Mouse (Mus musculus): ENCODE measurements around the gene Map6. TPM values are rescaled to one million over a fixed set of nuclear protein-coding genes. Genes with fewer than 3 reads are reported as not detected.

The Map6 gene
- total and polyA plus RNA-seq, 3 experiments: 3.3 to 4.3 (median 3.5) TPM

DNA sequence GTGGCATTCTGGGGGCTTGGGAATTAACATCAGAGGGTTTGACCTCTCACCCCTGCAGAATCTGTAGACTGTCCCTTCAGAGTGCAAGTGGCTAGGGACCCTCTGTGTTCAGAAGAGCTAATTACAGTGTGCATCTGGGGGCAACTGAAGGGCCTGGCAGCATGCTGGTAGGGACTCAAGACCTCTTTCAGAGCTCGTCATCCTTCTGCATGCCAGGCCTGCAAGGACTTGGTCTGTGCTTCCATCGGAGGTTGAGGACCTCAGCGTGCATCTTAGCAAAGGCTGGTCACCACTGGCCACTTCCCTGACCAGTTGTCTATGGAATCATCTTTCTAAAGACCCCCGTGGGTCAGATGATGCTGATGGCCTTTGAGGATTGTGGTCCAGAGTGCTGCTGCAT, 76.3 kb downstream of the Map6 start:
- Histone ChIP-seq H3K36me3 (ENCODE audit: control insufficient read depth, insufficient read depth, low read length) (peaks cover 4% of the 10 kb centered on the region), H3K4me1 (ENCODE audit: control insufficient read depth, insufficient read depth, low read length) (peaks cover 1% of the 10 kb centered on the region; the same call in 1 of the 2 replicates), H3K9ac (ENCODE audit: low read depth, low read length) (no peak overlapping the region), H3K27ac (no peak overlapping the region), H3K27me3 (ENCODE audit: control insufficient read depth, insufficient read depth, low read length) (no peaks in the 10 kb centered on the region), H3K79me2 (replicated peaks; ENCODE audit: control insufficient read depth, insufficient read depth, low read length) (no peaks in the 10 kb centered on the region), H3K4me3 (no peak overlapping the region)
- DNase-seq: no peak
- intact Hi-C loops (cut with DNase I): no loop called here
- TF ChIP-seq CTCF (IDR thresholded peaks at IDR 0.05): no peak
- peak; percentile 18; the same call in 1 of the 2 replicates for TF ChIP-seq POLR2A (IDR thresholded peaks at IDR 0.05; ENCODE audit: insufficient read depth, low read depth, low read length)
- 74% methylated on average over 4 of the region's 4 CpGs for WGBS

DNA sequence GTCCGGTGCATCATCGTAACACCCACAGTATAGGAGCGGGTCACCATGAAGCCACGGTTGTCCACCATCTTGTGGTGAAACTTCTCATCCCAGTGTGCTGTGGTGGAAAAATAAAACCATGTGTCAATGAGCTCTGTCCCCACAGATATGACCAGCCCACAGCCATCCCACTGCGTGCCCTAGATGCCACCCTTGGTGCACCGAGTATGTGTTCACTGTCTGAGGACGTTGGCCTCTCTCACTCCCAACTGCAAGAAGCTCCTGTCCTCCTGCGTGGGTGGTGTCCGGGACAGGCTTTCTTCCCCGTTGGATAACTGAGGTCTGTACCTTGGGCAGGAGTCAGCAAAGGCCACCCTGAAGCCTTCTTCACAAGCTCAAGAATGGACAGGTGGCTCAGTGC, 80.0 kb downstream of the Map6 start:
- Histone ChIP-seq H3K4me3 (no peak overlapping the region), H3K27me3 (ENCODE audit: control insufficient read depth, insufficient read depth, low read length) (no peaks in the 10 kb centered on the region), H3K27ac (no peak overlapping the region), H3K9ac (ENCODE audit: low read depth, low read length) (no peak overlapping the region), H3K36me3 (ENCODE audit: control insufficient read depth, insufficient read depth, low read length) (peaks cover 10% of the 10 kb centered on the region), H3K79me2 (replicated peaks; ENCODE audit: control insufficient read depth, insufficient read depth, low read length) (peaks cover 5% of the 10 kb centered on the region; the same call in 1 of the 2 replicates), H3K4me1 (ENCODE audit: control insufficient read depth, insufficient read depth, low read length) (peaks cover 15% of the 10 kb centered on the region)
- no peak for DNase-seq
- 89% methylated on average over 10 of the region's 10 CpGs for WGBS
- intact Hi-C loops (cut with DNase I): no loop called here
- TF ChIP-seq EP300 (IDR thresholded peaks at IDR 0.05; ENCODE audit: insufficient read depth, low read depth, low read length): no peak
- TF ChIP-seq CTCF (IDR thresholded peaks at IDR 0.05): no peak
- TF ChIP-seq POLR2A (IDR thresholded peaks at IDR 0.05; ENCODE audit: insufficient read depth, low read depth, low read length): no peak

DNA sequence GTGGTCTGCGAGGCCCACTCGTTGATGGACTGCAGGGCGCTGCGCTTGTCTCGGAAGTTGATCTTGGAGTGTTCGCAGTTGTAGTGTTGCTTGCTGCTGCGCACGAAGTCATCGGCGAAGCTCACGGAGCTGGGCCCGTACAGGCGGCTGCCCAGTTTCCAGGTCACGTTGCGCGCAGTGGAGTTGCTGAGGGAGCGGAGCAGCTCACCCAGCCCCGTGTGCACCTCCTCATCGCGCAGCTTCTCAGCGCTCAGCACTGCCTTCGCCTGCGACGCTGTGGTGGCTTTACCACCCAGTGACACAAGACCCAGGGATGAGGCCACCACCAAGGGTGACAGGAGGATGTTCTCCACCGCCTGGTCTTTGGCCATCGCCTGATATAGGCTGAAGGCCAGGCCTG, 81.6 kb downstream of the Map6 start:
- intact Hi-C loops (cut with DNase I): loop anchor here (2.0 kb wide), 2 partner anchors 14 to 16 kb away; no protein-coding TSS in a partner anchor
- no peaks in the 10 kb centered on the region for H3K27me3 ChIP-seq (ENCODE audit: control insufficient read depth, insufficient read depth, low read length)
- no peak for DNase-seq
- no peak overlapping the region for H3K4me3 ChIP-seq
- WGBS: 81% methylated on average over 26 of the region's 26 CpGs
- H3K4me1 ChIP-seq (ENCODE audit: control insufficient read depth, insufficient read depth, low read length): peaks cover 18% of the 10 kb centered on the region
- H3K79me2 ChIP-seq (replicated peaks; ENCODE audit: control insufficient read depth, insufficient read depth, low read length): peaks cover 5% of the 10 kb centered on the region; the same call in 1 of the 2 replicates
- peaks cover 10% of the 10 kb centered on the region for H3K36me3 ChIP-seq (ENCODE audit: control insufficient read depth, insufficient read depth, low read length)
- no peak overlapping the region; the same call in 1 of the 2 replicates for H3K27ac ChIP-seq
- H3K9ac ChIP-seq (ENCODE audit: low read depth, low read length): no peak overlapping the region
- TF ChIP-seq POLR2A (IDR thresholded peaks at IDR 0.05; ENCODE audit: insufficient read depth, low read depth, low read length): no peak
- TF ChIP-seq EP300 (IDR thresholded peaks at IDR 0.05; ENCODE audit: insufficient read depth, low read depth, low read length): no peak
- TF ChIP-seq CTCF (IDR thresholded peaks at IDR 0.05): no peak

DNA sequence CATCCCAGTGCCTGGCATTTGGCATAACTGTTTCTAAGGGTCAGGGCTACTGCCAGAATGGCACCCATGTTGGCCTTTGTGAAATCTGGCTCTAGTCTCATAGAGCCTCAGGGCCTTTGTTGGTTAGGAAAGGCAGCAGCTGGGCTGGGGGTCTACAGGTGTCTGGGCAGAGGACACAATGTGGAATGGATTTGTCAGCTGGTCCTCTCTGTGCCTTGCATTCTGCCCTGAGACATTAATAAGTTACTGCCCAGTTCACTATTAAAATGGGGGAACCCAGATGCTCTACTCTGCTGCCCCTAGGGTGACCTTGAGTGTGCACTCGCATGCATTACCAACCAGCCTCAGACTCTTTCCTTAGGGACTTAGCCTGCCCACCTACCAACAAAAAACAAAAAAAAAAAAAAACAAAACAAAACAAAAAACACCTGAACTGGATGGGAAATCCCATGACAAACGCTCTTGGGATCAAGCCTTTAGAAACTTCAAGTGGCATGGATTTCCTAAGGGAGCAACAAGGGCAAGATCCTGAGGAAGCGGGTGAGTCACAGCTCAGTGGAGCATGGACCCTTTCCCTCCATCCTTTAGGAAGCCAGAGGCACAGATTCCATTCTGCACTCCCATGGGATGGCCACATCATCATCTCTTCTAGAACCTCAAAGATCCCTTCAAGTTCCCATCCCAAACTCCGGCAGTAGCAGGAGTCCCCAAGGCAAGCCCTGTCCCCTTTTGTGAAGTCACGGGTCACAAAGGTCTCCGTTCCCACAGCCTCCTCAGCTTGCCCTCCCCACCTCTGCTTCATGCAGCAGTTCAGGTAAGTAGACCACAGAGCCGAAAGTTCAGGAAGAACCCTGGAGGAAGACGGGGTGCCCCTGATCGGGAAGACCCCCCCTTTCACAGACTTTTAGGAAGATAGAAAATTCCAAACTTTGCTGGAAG, 82.8 kb downstream of the Map6 start:
- no peaks in the 10 kb centered on the region for H3K27me3 ChIP-seq (ENCODE audit: control insufficient read depth, insufficient read depth, low read length)
- peaks cover 10% of the 10 kb centered on the region for H3K36me3 ChIP-seq (ENCODE audit: control insufficient read depth, insufficient read depth, low read length)
- peak overlapping the region; percentile 96 for H3K9ac ChIP-seq (ENCODE audit: low read depth, low read length)
- H3K4me1 ChIP-seq (ENCODE audit: control insufficient read depth, insufficient read depth, low read length): peaks cover 18% of the 10 kb centered on the region
- peak overlapping the region; percentile 99 for H3K27ac ChIP-seq
- intact Hi-C loops (cut with DNase I): loop anchor here (2.0 to 5.0 kb wide), 3 partner anchors 13 to 1773 kb away; partner anchors contain the start of genes Aamdc and Rsf1
- H3K4me3 ChIP-seq: peak overlapping the region; percentile 89
- DNase-seq: peak in 1 of 2 experiments; percentile 38
- TF ChIP-seq EP300 (IDR thresholded peaks at IDR 0.05; ENCODE audit: insufficient read depth, low read depth, low read length): no peak
- no peak for TF ChIP-seq CTCF (IDR thresholded peaks at IDR 0.05)
- TF ChIP-seq POLR2A (IDR thresholded peaks at IDR 0.05; ENCODE audit: insufficient read depth, low read depth, low read length): no peak
- peaks cover 5% of the 10 kb centered on the region; the same call in 1 of the 2 replicates for H3K79me2 ChIP-seq (replicated peaks; ENCODE audit: control insufficient read depth, insufficient read depth, low read length)
- 23% methylated on average over 9 of the region's 9 CpGs for WGBS

DNA sequence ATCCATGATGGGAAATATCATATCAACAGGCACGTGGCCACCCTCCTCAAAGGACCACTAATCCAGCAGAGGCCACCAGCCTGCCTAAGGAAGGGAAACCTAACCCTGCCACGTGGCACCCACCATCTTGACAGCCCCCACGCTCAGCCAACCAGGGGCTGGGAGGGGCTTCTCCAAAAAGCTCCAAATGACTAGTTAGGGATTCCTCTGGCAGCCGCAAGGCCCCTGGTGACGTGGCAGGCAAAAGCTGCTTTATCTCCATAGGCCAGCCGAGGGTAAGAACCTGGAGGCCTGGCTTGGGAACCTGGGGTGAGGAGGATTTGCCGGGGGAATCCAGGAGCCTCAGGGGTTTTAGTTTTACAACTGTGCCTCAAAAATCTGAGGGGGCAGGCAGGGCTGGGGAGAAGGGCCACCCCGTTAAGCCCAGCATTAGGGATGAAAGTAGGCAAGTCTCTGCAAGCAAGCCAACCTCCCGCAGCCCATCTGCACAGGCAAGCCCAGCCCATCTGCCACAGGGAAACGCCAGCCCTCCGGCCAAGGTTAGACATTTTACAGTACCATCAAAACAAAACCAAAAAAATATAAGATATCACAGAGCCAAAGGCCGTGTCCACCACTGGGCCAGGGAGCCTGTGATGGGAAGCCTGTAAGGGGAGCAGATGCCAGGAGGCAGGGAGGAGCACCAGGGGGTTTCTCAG, 84.0 kb downstream of the Map6 start:
- WGBS: 3% methylated on average over 12 of the region's 12 CpGs
- Histone ChIP-seq H3K27ac (peak overlapping the region; percentile 99), H3K4me3 (peak overlapping the region; percentile 89), H3K79me2 (replicated peaks; ENCODE audit: control insufficient read depth, insufficient read depth, low read length) (peaks cover 5% of the 10 kb centered on the region; the same call in 1 of the 2 replicates), H3K36me3 (ENCODE audit: control insufficient read depth, insufficient read depth, low read length) (peaks cover 10% of the 10 kb centered on the region), H3K9ac (ENCODE audit: low read depth, low read length) (peak overlapping the region; percentile 96), H3K27me3 (ENCODE audit: control insufficient read depth, insufficient read depth, low read length) (no peaks in the 10 kb centered on the region), H3K4me1 (ENCODE audit: control insufficient read depth, insufficient read depth, low read length) (peaks cover 25% of the 10 kb centered on the region)
- peak; percentile 60 to 63 for DNase-seq
- TF ChIP-seq CTCF (IDR thresholded peaks at IDR 0.05): no peak
- no peak for TF ChIP-seq POLR2A (IDR thresholded peaks at IDR 0.05; ENCODE audit: insufficient read depth, low read depth, low read length)
- no peak for TF ChIP-seq EP300 (IDR thresholded peaks at IDR 0.05; ENCODE audit: insufficient read depth, low read depth, low read length)
- intact Hi-C loops (cut with DNase I): loop anchor here (5.0 kb wide), 1 partner anchor 1774 kb away; the partner anchor contains the start of genes Aamdc and Rsf1
